Mouse (Mus musculus): ENCODE data around the gene Myo1b. TPM values are rescaled to one million over a fixed set of nuclear protein-coding genes. Genes with fewer than 3 reads are reported as not detected.

Myo1b gene
- polyA plus RNA-seq, 1 experiment, result not detected

GRCm38 (mm10) chr1:51930584-51930983, 14.7 kb upstream of the Myo1b start:
- no peaks in the 10 kb centered on the region for H3K36me3 ChIP-seq (ENCODE audit: control insufficient read depth)
- H3K9me3 ChIP-seq (ENCODE audit: control insufficient read depth, low read length), result no peaks in the 10 kb centered on the region
- H3K4me3 ChIP-seq (replicated peaks), result no peak overlapping the region
- no peaks in the 10 kb centered on the region for H3K4me1 ChIP-seq (ENCODE audit: control insufficient read depth)
- H3K27me3 ChIP-seq (ENCODE audit: control insufficient read depth), result no peaks in the 10 kb centered on the region
- TF ChIP-seq GATA1 (IDR thresholded peaks at IDR 0.05; ENCODE audit: low read length) (no peak), TAL1 (IDR thresholded peaks at IDR 0.05; ENCODE audit: low read length) (no peak)

GRCm38 (mm10) chr1:51929557-51929956, 13.7 kb upstream of the Myo1b start:
- Histone ChIP-seq H3K27me3 (ENCODE audit: control insufficient read depth) (no peaks in the 10 kb centered on the region), H3K36me3 (ENCODE audit: control insufficient read depth) (no peaks in the 10 kb centered on the region), H3K9me3 (ENCODE audit: control insufficient read depth, low read length) (no peaks in the 10 kb centered on the region), H3K4me3 (replicated peaks) (no peak overlapping the region), H3K4me1 (ENCODE audit: control insufficient read depth) (no peaks in the 10 kb centered on the region)
- no peak for TF ChIP-seq GATA1 (IDR thresholded peaks at IDR 0.05; ENCODE audit: low read length)
- TF ChIP-seq TAL1 (IDR thresholded peaks at IDR 0.05; ENCODE audit: low read length), result no peak

- no peaks in the 10 kb centered on the region for H3K27me3 ChIP-seq (ENCODE audit: control insufficient read depth)
- H3K9me3 ChIP-seq (ENCODE audit: control insufficient read depth, low read length), result no peaks in the 10 kb centered on the region
- no peaks in the 10 kb centered on the region for H3K4me1 ChIP-seq (ENCODE audit: control insufficient read depth)
- TF ChIP-seq GATA1 (IDR thresholded peaks at IDR 0.05; ENCODE audit: low read length) (no peak), TAL1 (IDR thresholded peaks at IDR 0.05; ENCODE audit: low read length) (no peak)
- H3K36me3 ChIP-seq (ENCODE audit: control insufficient read depth), result no peaks in the 10 kb centered on the region
- no peak overlapping the region for H3K4me3 ChIP-seq (replicated peaks)
These were observed 6.9 kb upstream of the Myo1b start for GRCm38 (mm10) chr1:51922820-51923219.

GRCm38 (mm10) chr1:51916276-51916675, 405 bp upstream of the Myo1b start:
- TF ChIP-seq TAL1 (IDR thresholded peaks at IDR 0.05; ENCODE audit: low read length) (no peak), GATA1 (IDR thresholded peaks at IDR 0.05; ENCODE audit: low read length) (no peak)
- H3K4me3 ChIP-seq (replicated peaks), result no peak overlapping the region
- H3K9me3 ChIP-seq (ENCODE audit: control insufficient read depth, low read length), result no peaks in the 10 kb centered on the region
- no peaks in the 10 kb centered on the region for H3K4me1 ChIP-seq (ENCODE audit: control insufficient read depth)
- H3K27me3 ChIP-seq (ENCODE audit: control insufficient read depth), result peaks cover 22% of the 10 kb centered on the region
- H3K36me3 ChIP-seq (ENCODE audit: control insufficient read depth), result no peaks in the 10 kb centered on the region

DNA sequence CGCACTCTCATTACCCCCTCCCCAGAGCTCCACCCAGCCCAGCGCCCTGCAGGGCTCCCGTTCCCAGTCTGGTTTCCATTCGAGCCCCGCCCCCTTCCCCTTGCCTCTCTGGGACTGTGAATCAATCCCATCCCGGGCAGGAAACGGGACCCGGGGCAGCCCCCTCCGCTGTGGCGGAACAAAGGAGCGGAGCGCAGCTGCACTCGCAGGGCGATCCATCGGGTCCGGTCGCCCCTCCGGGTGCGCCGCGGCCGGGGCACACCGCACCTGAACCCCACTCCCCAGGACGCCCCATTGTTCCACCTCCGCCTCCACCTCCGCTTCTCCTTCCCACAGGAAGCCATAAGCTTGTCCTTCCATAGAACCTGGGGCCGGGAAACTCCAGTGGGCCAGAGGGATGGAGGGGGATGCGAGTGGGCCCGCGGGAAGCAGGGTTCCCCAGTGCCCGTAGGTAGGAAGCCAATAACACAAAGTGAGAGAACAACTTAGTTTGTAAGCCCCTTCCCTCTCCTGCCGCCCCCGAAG, 758 bp downstream of the Myo1b start:
- Histone ChIP-seq H3K4me1 (ENCODE audit: control insufficient read depth) (no peaks in the 10 kb centered on the region), H3K4me3 (replicated peaks) (peak overlapping the region; percentile 58), H3K36me3 (ENCODE audit: control insufficient read depth) (no peaks in the 10 kb centered on the region), H3K9me3 (ENCODE audit: control insufficient read depth, low read length) (no peaks in the 10 kb centered on the region), H3K27me3 (ENCODE audit: control insufficient read depth) (peaks cover 22% of the 10 kb centered on the region)
- TF ChIP-seq TAL1 (IDR thresholded peaks at IDR 0.05; ENCODE audit: low read length), result no peak
- TF ChIP-seq GATA1 (IDR thresholded peaks at IDR 0.05; ENCODE audit: low read length), result no peak

GRCm38 (mm10) chr1:51914095-51914494, 1.8 kb downstream of the Myo1b start:
- Histone ChIP-seq H3K4me1 (ENCODE audit: control insufficient read depth) (no peaks in the 10 kb centered on the region), H3K36me3 (ENCODE audit: control insufficient read depth) (no peaks in the 10 kb centered on the region), H3K27me3 (ENCODE audit: control insufficient read depth) (peaks cover 22% of the 10 kb centered on the region), H3K4me3 (replicated peaks) (no peak overlapping the region), H3K9me3 (ENCODE audit: control insufficient read depth, low read length) (no peaks in the 10 kb centered on the region)
- TF ChIP-seq TAL1 (IDR thresholded peaks at IDR 0.05; ENCODE audit: low read length) (no peak), GATA1 (IDR thresholded peaks at IDR 0.05; ENCODE audit: low read length) (no peak)

GRCm38 (mm10) chr1:51913071-51913814, 2.6 kb downstream of the Myo1b start:
- H3K9me3 ChIP-seq (ENCODE audit: control insufficient read depth, low read length), result no peaks in the 10 kb centered on the region
- no peaks in the 10 kb centered on the region for H3K36me3 ChIP-seq (ENCODE audit: control insufficient read depth)
- H3K4me3 ChIP-seq (replicated peaks), result no peak overlapping the region
- H3K27me3 ChIP-seq (ENCODE audit: control insufficient read depth), result peaks cover 22% of the 10 kb centered on the region
- no peaks in the 10 kb centered on the region for H3K4me1 ChIP-seq (ENCODE audit: control insufficient read depth)
- no peak for TF ChIP-seq TAL1 (IDR thresholded peaks at IDR 0.05; ENCODE audit: low read length)
- no peak for TF ChIP-seq GATA1 (IDR thresholded peaks at IDR 0.05; ENCODE audit: low read length)

DNA sequence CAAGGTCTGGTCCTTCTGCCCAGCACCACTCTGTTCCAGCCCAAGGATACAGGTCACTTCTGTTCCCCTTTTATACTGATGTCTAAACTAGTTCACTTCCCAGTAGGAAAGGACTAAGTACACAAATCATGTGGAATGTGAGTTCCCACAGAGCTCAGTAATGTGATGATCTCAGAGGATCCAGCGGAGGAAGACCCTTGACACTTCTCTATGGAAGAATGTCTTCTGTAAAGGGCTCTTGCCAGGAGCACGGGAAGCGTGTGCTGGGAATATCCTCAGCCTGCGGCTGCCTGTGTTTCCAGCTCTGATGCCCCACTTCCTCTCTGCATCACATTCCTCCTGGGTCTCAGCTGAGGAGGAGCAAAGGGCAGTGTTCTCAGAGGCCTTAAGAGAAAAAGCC, 4.5 kb downstream of the Myo1b start:
- TF ChIP-seq GATA1 (IDR thresholded peaks at IDR 0.05; ENCODE audit: low read length), result no peak
- no peak for TF ChIP-seq TAL1 (IDR thresholded peaks at IDR 0.05; ENCODE audit: low read length)
- no peaks in the 10 kb centered on the region for H3K9me3 ChIP-seq (ENCODE audit: control insufficient read depth, low read length)
- no peaks in the 10 kb centered on the region for H3K4me1 ChIP-seq (ENCODE audit: control insufficient read depth)
- H3K27me3 ChIP-seq (ENCODE audit: control insufficient read depth), result peaks cover 17% of the 10 kb centered on the region
- H3K4me3 ChIP-seq (replicated peaks), result no peak overlapping the region
- no peaks in the 10 kb centered on the region for H3K36me3 ChIP-seq (ENCODE audit: control insufficient read depth)

DNA sequence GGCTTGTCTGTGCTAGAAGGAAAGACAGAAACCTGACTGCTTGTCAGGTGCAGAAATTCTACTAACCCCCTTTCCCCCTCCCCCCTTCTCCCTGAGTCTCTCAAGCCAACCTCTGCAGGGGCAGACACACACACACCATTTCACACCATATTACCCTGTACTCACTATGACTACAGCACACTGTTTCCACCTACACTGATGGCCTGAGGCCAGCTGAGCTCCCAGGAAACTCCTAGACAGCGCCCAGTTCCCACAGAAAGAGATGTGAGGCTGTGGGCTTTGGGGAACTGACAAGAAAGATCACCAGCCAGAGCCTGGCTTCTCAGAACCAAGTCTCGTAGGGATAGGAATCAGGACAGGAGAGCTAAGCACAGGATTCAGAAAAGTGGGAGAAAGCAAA, 6.7 kb downstream of the Myo1b start:
- Histone ChIP-seq H3K9me3 (ENCODE audit: control insufficient read depth, low read length) (no peaks in the 10 kb centered on the region), H3K27me3 (ENCODE audit: control insufficient read depth) (no peaks in the 10 kb centered on the region; the same call in 1 of the 2 replicates), H3K4me1 (ENCODE audit: control insufficient read depth) (no peaks in the 10 kb centered on the region), H3K36me3 (ENCODE audit: control insufficient read depth) (no peaks in the 10 kb centered on the region), H3K4me3 (replicated peaks) (no peak overlapping the region)
- no peak for TF ChIP-seq TAL1 (IDR thresholded peaks at IDR 0.05; ENCODE audit: low read length)
- no peak for TF ChIP-seq GATA1 (IDR thresholded peaks at IDR 0.05; ENCODE audit: low read length)
